Mouse (Mus musculus) stomach, postnatal 0 days (tissue): ENCODE measurements around the gene Kifc3.
"Not testable (repeated sequence)": the region's sequence is repeated elsewhere in the genome, so short reads cannot be mapped to it uniquely, and the experiment has no call there.

ENCODE experiments used
- CTCF ChIP-seq: IDR thresholded peaks from 2 replicates; pipeline ENCODE4 v1.5.1; 2016; ENCODE audit warnings: antibody characterized with exemption, low read depth, mild to moderate bottlenecking, moderate library complexity
- EP300 ChIP-seq: optimal IDR thresholded peaks from 2 replicates; pipeline ENCODE3; 2016; ENCODE audit warnings: antibody characterized with exemption

DNA sequence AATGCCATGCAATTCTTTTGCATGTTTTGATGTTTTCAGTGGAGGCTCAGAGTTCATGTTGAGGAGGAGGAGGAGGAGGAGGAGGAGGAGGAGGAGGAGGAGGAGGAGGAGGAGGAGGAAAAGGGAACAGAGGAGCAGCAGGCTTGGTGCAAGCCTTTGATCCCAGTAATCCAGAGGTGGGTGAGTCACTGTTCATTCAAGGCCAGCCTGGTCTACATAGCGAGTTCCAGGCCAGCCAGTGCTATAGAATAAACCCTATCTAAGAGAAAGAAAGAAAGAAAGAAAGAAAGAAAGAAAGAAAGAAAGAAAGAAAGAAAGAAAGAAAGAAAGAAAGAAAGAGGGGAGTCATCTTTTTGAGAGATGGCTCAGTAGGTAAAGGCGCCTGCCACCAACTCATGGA, 38.6 kb downstream of the Kifc3 start:
- TF ChIP-seq CTCF, EP300: not testable (repeated sequence)
